Mouse (Mus musculus) ES-Bruce4 (cell line): ENCODE data around the gene Lmx1b.

Experiments
- CTCF ChIP-seq: IDR thresholded peaks from one replicate; pipeline ENCODE4 v1.8.1; 2011; ENCODE audit warnings: low read depth, low read length
- EP300 ChIP-seq: IDR thresholded peaks from 2 replicates; pipeline ENCODE4 v1.6.1; 2011; ENCODE audit warnings: low read depth, low read length; ENCODE audit not compliant: insufficient read depth
- POLR2A ChIP-seq: IDR thresholded peaks from one replicate; pipeline ENCODE4 v1.8.1; 2011; ENCODE audit warnings: low read length; ENCODE audit not compliant: insufficient read depth

- TF ChIP-seq CTCF (no peak), POLR2A (no peak), EP300 (no peak)
These were observed 58.4 kb downstream of the Lmx1b start for GRCm38 (mm10) chr2:33581866-33582265.
